Comparison of ENCODE assay signal across 15 mouse cellular contexts in genomic region chr15:81161571-81161970, GRCm38 (mm10).
"Had no signal": no experiment of that assay in that cellular context is flagged by ENCODE, and none has a peak within 500 bp of the region (broad histone marks: within the 10 kb centered on the region; RNA-seq: fewer than 3 reads in every experiment).

No protein-coding gene starts in this region.

- H3K27ac ChIP-seq: neural tube, embryonic 15.5 days; stomach, embryonic 15.5 days; stomach, postnatal 0 days had no signal

- H3K27me3 ChIP-seq: neural tube, embryonic 15.5 days; stomach, embryonic 15.5 days had no signal

- H3K4me2 ChIP-seq: neural tube, embryonic 15.5 days; stomach, embryonic 15.5 days had no signal

- H3K9ac ChIP-seq: neural tube, embryonic 15.5 days; stomach, embryonic 15.5 days had no signal

- H3K9me3 ChIP-seq: neural tube, embryonic 15.5 days; stomach, embryonic 15.5 days had no signal

- DNase-seq: retina, postnatal 1 day; right cerebral cortex, adult 18-20 months; right cerebral cortex, postnatal 14 days; right cerebral cortex, postnatal 25 days; right cerebral cortex, postnatal 4 days; spleen, adult 18-20 months; thymus, adult 18-20 months; thymus, adult 2 months; thymus, postnatal 14 days; thymus, postnatal 25 days; thymus, postnatal 36 days; thymus, postnatal 4 days had no signal

- H3K4me3 ChIP-seq: neural tube, embryonic 15.5 days; stomach, embryonic 15.5 days had no signal

- H3K36me3 ChIP-seq: neural tube, embryonic 15.5 days; stomach, embryonic 15.5 days had no signal
